9 mouse cellular contexts compared by ENCODE assay signal in the genomic region with DNA sequence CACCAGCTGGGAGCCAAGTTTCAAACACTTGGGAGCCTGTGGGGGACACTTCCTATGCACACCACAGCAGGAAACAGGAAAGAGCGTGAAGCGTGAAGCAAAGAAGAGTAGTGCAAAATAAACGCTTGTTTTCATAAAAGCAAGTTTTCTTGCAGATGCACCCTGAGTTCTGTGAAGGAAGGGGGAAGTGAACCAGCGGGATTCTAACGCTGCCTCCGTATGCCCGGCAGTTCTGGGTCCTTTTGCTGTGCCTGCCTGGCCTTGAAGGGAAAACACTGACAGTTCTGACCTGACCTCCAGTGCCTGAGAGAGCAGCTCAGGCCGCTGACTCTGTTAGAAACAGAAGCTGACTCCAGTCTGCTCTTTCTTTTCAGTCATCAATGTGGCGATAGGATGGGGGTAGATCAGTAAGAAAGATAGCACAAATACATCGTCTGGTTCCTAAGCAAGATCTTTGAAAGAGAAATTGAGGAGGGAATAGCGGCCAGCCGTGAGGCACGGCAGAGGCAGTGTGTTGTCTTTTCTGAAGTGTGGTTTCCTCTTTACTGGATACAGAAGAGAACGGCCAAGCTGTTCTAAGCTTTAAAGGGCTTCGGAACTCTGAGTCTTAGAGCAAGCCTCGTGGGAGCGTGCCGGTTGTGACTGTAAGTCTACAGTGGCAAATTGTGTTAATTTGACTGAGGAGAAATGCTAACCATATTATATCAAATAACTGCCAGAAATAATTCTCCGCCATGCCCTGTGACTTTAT.
DNase-seq lines count a peak whose midpoint lies in the region; ATAC-seq lines count a peak whose summit lies in the region.
"Had no signal": no experiment of that assay in that cellular context is flagged by ENCODE, and none has a peak within 500 bp of the region (broad histone marks: within the 10 kb centered on the region; RNA-seq: fewer than 3 reads in every experiment).

No protein-coding gene starts in this region.

- H3K36me3 ChIP-seq in forebrain, embryonic 13.5 days (ENCODE audit: poor library complexity, severe bottlenecking), result no peaks in the 10 kb centered on the region
- H3K36me3 ChIP-seq in forebrain, embryonic 10.5 days (replicated peaks), result no peaks in the 10 kb centered on the region
- no peaks in the 10 kb centered on the region for H3K36me3 ChIP-seq in lung, embryonic 16.5 days (ENCODE audit: control insufficient read depth, insufficient read depth, low read length)
- H3K36me3 ChIP-seq in embryonic facial prominence, embryonic 13.5 days, result no peaks in the 10 kb centered on the region
- no peaks in the 10 kb centered on the region for H3K36me3 ChIP-seq in neural tube, embryonic 13.5 days

- H3K27me3 ChIP-seq in forebrain, embryonic 13.5 days, result no peaks in the 10 kb centered on the region
- H3K27me3 ChIP-seq in forebrain, embryonic 10.5 days (ENCODE audit: poor library complexity, severe bottlenecking), result no peaks in the 10 kb centered on the region
- no peaks in the 10 kb centered on the region for H3K27me3 ChIP-seq in lung, embryonic 16.5 days (ENCODE audit: control insufficient read depth, insufficient read depth, low read depth, low read length)
- H3K27me3 ChIP-seq in embryonic facial prominence, embryonic 13.5 days, result no peaks in the 10 kb centered on the region
- 0 out of 2 replicates have a peak, but pooled peaks cover 4% of the 10 kb centered on the region for H3K27me3 ChIP-seq in neural tube, embryonic 13.5 days
- H3K27me3 ChIP-seq: CH12.LX had no signal

- peak overlapping the region; percentile 5; the same call in 1 of the 2 replicates for H3K27ac ChIP-seq in forebrain, embryonic 13.5 days
- no peak overlapping the region for H3K27ac ChIP-seq in forebrain, embryonic 10.5 days
- H3K27ac ChIP-seq in lung, embryonic 16.5 days (ENCODE audit: low read length), result peak overlapping the region; percentile 59
- peak overlapping the region; percentile 55 for H3K27ac ChIP-seq in embryonic facial prominence, embryonic 13.5 days
- peak overlapping the region; percentile 54; the same call in 1 of the 2 replicates for H3K27ac ChIP-seq in neural tube, embryonic 13.5 days (replicated peaks)

- no peak overlapping the region for H3K4me3 ChIP-seq in forebrain, embryonic 13.5 days
- H3K4me3 ChIP-seq in forebrain, embryonic 10.5 days, result no peak overlapping the region
- no peak overlapping the region for H3K4me3 ChIP-seq in lung, embryonic 16.5 days (ENCODE audit: low read length)
- H3K4me3 ChIP-seq in embryonic facial prominence, embryonic 13.5 days, result no peak overlapping the region
- H3K4me3 ChIP-seq in neural tube, embryonic 13.5 days, result no peak overlapping the region

- no peaks in the 10 kb centered on the region for H3K9me3 ChIP-seq in forebrain, embryonic 13.5 days (replicated peaks)
- no peaks in the 10 kb centered on the region for H3K9me3 ChIP-seq in forebrain, embryonic 10.5 days
- no peaks in the 10 kb centered on the region for H3K9me3 ChIP-seq in lung, embryonic 16.5 days (ENCODE audit: control insufficient read depth, low read length)
- no peaks in the 10 kb centered on the region for H3K9me3 ChIP-seq in embryonic facial prominence, embryonic 13.5 days
- H3K9me3 ChIP-seq in neural tube, embryonic 13.5 days, result no peaks in the 10 kb centered on the region

- DNase-seq in forebrain, embryonic 10.5 days (ENCODE audit: extremely low spot score, low spot score), result no peak
- no peak for DNase-seq in lung, adult 18-20 months
- no peak for DNase-seq in T-cell, adult 2 months (ENCODE audit: low spot score)

- peaks cover 29% of the 10 kb centered on the region for H3K4me1 ChIP-seq in forebrain, embryonic 13.5 days
- H3K4me1 ChIP-seq in forebrain, embryonic 10.5 days, result peaks cover 35% of the 10 kb centered on the region
- H3K4me1 ChIP-seq in lung, embryonic 16.5 days (replicated peaks; ENCODE audit: control insufficient read depth, insufficient read depth, low read length), result peaks cover 16% of the 10 kb centered on the region
- peaks cover 27% of the 10 kb centered on the region for H3K4me1 ChIP-seq in embryonic facial prominence, embryonic 13.5 days
- H3K4me1 ChIP-seq in neural tube, embryonic 13.5 days (replicated peaks), result peaks cover 28% of the 10 kb centered on the region

- 68% methylated on average over 19 of the region's 19 CpGs for WGBS in forebrain, embryonic 13.5 days
- 71% methylated on average over 19 of the region's 19 CpGs for WGBS in forebrain, embryonic 10.5 days
- 50% methylated on average over 19 of the region's 19 CpGs for WGBS in lung, embryonic 16.5 days
- 38% methylated on average over 19 of the region's 19 CpGs for WGBS in embryonic facial prominence, embryonic 13.5 days
- 61% methylated on average over 19 of the region's 19 CpGs for WGBS in neural tube, embryonic 13.5 days

- no peak overlapping the region for H3K4me2 ChIP-seq in forebrain, embryonic 13.5 days
- H3K4me2 ChIP-seq in lung, embryonic 16.5 days (ENCODE audit: low read depth, low read length), result no peak overlapping the region
- H3K4me2 ChIP-seq in embryonic facial prominence, embryonic 13.5 days, result peak overlapping the region; percentile 14
- no peak overlapping the region for H3K4me2 ChIP-seq in neural tube, embryonic 13.5 days

- H3K9ac ChIP-seq in forebrain, embryonic 13.5 days, result no peak overlapping the region
- peak overlapping the region; percentile 1; the same call in 1 of the 2 replicates for H3K9ac ChIP-seq in lung, embryonic 16.5 days (ENCODE audit: low read length)
- no peak overlapping the region; the same call in 1 of the 2 replicates for H3K9ac ChIP-seq in embryonic facial prominence, embryonic 13.5 days
- no peak overlapping the region for H3K9ac ChIP-seq in neural tube, embryonic 13.5 days

- no peak for ATAC-seq in forebrain, embryonic 13.5 days
- no peak for ATAC-seq in lung, embryonic 16.5 days (ENCODE audit: low read depth)
- ATAC-seq in embryonic facial prominence, embryonic 13.5 days (ENCODE audit: insufficient number of reproducible peaks, insufficient read depth, low FRiP score, low TSS enrichment, low read depth), result no peak
- ATAC-seq in neural tube, embryonic 13.5 days (ENCODE audit: low read depth), result no peak
- no peak for ATAC-seq in frontal cortex, adult (ENCODE audit: low TSS enrichment)
